Mouse (Mus musculus) bone marrow, adult 2 months (tissue): Measurements from ENCODE around the gene Usp12.

Source experiments
- CTCF ChIP-seq: fragments of 200-500 bp; IDR thresholded peaks from 2 replicates; pipeline ENCODE4 v1.5.1; 2011; ENCODE audit warnings: low read length, control low read depth; ENCODE audit not compliant: control insufficient read depth, insufficient read depth
- POLR2A ChIP-seq: fragments of 200-500 bp; IDR thresholded peaks from 2 replicates; pipeline ENCODE4 v1.6.1; 2011; ENCODE audit warnings: low read depth, mild to moderate bottlenecking, control low read depth, low read length, borderline replicate concordance; ENCODE audit not compliant: control insufficient read depth

DNA sequence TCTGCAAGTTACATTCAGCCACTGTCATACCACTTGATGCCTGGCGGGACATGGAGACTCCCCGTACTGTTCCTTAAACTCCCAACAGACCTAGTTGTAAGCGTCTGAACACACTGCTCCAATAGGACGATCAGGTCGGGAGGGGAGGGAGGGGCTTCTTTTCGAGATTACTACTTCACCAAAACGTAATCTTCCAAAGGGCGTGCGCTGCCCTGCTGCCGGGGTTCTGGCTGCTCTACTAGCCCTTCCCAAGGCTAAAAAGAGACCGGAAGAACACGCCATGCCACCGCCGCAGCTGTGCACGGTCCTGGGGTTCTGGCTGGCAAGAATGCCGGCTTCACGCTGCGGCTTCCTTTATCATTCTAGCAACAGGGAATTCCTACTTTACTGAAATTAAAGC, 58.5 kb downstream of the Usp12 start:
- TF ChIP-seq CTCF, result no peak
- TF ChIP-seq POLR2A, result no peak
